Mouse (Mus musculus) B cell, adult 2 months (primary cell): ENCODE data around the gene Vps37c.
A peak's percentile ranks its signal among the peaks of the same experiment; 100 is the strongest.

Source experiments
- DNase-seq, 2 experiments: peaks; one replicate each; pipeline ENCODE4 v3.0.0; 2022

Vps37c gene

DNA sequence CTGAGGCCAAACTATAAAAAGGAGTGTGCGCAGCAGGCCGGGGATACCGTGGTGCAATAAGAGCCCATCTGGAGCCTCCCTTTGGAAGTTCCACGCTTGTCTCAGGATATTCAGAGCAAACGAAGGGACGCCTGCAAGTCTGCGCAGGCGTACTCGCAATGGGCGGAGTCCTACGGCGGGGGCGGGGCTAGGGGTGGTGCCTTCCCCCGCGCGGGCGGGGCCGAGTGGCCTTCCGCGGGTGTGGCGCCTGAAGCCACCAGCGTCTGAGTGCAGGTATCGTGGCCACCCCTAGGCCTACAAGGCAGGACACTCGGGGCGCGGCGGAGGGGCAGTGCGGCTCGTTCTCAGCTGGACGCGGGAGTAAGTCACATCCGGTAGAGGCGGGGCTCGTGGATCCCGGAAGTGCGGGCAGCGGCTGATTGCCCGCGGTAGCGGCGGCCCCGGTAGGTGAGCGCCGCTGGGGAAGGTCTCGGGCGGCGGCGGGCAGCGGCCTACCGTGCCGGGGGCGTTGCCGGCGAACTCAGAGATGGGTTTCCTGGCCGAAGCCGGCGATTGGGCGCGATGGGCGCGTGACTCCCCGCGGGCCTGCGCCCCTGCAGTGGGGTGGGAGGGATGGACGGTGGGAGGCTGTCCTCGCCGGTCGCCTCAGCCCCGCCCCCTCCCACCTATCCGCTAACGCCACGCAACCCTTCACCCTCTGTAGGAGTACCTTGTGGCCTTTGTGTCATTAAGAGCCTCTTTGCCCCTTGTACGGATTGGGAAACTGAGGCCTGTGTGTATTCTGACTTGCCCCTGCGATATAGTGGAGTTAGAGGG lies at the start of gene Vps37c:
Gene Vps37c, plus strand, starts transcription at position 199 of the 816 bp plus-strand sequence.
- peak; percentile 97 to 98 for DNase-seq

DNA sequence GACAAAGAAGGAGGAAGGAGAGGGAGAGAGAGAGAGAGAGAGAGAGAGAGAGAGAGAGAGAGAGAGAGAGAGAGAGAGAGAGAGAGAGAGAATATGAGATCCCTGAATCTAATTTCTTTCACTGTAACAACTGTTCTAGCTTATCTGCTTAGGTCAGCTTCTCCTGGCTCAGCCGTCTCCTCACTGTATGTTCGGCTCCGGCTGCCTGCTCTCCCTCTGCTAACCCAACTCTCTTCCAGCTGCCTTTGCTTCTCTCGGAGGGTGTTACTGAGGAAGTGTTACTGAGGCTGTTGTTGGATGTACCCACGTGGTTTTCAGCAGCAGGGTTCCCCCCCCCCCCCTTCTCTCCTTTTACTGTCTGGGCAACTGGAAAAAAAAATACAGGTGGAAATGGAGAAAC lies 48.5 kb upstream of the Vps37c start:
- DNase-seq: no peak

DNA sequence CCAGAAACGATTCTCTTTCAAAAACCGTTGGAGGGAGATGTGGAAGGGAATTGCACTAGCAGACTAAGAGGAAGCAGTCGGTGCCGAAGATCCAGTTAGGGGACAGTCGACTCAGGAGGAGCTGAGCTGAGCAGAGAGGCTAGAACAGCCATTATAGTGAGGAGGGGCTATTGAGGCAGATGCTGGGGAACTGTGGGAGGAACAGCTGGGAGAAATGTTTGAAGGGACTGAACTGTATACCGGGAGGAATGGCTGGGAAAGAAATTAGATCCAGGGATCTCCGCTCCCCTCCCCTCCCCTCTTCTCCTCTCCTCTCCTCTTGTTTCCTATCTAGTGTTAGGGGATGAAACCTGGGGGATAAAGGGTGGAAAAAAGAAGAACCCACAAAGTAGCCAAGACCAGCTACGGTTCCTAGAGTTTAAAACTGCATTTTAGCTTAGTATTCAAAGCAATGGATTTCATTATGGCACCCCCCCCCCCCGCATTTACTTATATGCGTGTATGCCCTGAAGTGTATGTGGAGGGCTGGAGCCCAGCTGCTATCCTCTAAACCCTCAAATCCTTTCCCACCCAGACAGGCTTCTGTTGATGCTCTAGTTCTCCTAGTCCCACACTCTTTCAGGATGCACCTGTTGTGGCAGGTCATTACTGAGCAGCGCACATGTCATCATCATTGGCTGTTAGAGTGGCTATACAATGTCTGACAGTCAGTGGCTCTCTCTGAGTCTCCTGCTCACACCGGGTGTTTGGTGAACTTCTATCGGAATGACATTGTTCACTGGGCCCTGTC lies 47.8 kb upstream of the Vps37c start:
- DNase-seq: no peak

DNA sequence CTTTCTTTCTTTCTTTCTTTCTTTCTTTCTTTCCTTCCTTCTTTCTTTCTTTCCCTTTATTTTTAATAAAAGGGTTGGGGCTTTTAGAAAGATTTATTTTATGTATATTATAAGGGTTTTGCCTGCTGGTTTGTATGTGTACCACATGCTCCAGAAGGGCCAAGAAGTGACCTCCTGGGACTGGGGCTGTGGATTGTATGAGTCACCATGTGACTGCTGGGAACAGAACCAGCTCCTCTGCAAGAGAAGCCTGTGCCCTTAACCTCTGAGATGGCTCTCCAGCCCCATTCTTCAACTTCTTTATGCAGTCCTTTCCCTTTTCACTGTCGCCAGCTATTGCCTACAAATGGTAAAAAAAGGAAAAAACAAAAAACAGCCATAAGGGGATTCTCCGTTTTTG lies 42.9 kb upstream of the Vps37c start:
- no peak for DNase-seq

DNA sequence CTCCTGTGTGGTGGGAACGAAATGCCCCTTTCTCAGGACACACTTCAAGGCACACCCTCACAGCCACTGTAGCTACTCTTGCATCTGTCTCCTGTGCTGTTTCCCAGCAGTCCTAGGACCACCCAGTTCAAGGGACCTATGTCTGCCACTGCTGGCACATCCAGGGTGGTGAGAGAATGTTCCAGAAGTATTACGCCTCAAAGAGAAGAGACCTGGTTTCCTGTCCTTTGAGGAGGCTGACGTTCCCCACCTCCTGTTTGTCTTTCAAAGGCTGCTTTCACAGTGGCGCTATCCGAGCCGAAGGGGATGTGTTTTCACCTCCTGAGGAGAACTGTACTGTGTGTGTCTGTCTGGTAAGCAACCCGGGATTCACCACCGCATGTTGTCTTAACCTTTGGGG lies 40.4 kb upstream of the Vps37c start:
- no peak for DNase-seq

DNA sequence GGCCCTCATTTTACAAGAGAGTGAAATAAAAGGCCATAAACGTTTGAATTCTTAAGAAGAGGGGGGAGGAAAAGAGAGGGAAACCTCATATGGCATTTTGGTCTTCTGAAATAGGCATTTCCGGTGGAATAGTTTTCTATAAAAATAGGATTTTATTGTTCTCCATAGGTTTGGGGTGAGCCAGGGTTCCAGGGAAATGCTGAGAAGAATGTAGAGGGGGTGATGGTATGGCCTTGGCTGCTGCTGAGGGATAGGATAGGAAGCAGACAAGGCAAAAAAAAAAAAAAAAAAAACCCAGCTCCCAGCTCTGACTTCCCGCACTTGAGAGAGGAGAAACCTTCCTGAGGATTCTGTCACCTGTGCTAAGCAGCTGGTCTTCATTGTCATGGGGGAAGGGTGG lies 32.5 kb upstream of the Vps37c start:
- DNase-seq: no peak

DNA sequence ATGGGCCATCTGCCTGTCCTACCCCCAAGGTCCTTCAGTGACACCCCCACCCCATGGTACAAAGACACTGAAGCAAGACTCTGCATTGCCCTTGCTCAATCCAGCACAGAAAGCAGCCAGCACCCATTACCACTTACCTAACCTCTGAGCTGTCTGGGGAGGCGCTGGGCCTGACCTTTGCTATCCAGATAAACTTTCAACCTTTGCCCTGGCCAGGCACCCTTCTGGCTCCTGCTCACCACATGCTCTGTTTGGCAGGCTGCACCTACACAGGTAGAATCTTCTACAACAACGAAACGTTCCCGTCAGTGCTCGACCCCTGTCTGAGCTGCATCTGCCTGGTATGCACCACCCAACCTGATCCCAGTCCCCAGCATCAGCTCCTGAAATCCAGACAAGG lies 30.8 kb upstream of the Vps37c start:
- DNase-seq: no peak

DNA sequence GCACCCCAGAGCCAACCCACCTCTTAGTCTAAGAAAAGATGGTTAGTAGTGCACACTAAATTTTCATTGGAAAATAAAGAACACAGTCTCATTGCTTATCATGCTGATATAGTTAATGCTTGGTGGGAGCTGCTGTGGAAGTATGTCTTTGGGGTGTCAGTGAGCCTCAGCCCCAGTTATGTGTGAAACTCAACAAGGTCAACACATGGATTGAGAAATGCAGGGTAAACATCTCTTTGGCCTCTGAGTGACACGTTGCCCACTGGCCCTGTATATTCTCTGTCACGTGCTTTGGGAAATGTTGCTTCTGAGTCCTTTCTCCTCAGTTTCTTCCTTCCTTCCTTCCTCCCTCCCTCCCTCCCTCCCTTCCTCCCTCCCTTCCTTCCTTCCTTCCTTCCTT lies 30.1 kb upstream of the Vps37c start:
- DNase-seq: no peak

DNA sequence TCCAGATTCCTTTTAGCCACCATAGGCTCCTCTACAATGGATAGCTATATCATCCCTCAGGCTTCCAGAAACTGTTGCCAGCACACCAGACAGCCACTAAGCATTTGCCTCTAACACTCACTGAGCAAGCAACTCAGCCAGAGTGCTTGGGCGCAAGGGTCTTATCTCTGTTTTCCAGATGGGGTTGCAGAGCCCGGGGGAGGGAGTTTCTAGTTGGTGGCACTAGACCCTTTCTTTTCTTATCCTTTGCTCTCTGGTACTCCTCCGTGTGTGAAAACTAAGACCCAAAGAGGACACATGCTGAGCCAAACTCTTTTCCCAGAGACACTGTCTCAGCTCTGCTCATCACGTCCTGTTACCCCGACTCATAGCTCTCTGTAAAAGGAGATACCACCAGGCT lies 27.2 kb upstream of the Vps37c start:
- no peak for DNase-seq

DNA sequence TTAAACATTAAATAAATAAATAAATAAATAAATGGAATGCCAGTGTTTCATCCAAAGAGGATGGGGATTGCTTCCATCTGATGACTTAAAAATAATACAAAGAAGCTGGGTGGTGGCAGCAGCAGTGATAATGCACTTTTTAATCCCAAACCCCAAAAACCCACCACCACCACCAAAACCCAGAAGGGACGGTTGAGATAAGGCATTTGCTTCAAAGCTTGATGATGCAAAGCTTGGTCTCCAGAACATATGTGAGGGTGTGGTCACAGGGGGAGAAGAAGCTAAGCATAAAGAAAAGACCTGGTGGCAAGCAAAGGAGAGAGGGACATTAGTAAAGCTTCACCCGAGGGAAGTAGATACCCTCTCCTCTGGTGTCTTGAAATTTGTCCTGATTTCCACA lies 26.6 kb upstream of the Vps37c start:
- no peak for DNase-seq

DNA sequence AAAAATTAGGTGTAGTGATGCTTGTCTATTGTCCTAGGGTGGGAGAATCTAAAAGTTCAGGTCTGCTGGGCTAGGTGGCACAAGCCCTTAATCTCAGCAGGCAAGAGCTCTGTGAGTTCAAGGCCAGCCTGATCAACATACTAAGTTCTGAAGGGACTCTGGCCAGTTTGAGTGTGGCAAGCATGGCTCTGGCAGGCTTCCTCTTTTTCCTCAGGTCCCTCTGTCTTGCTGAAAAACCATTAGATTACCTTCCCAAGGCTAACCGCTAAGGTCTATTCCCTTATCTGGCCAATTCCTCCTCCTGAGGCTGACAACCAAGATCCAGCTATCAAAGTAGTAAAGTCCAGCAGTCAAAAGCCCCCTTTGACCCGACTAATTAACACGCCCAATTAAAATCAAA lies 25.9 kb upstream of the Vps37c start:
- no peak for DNase-seq

DNA sequence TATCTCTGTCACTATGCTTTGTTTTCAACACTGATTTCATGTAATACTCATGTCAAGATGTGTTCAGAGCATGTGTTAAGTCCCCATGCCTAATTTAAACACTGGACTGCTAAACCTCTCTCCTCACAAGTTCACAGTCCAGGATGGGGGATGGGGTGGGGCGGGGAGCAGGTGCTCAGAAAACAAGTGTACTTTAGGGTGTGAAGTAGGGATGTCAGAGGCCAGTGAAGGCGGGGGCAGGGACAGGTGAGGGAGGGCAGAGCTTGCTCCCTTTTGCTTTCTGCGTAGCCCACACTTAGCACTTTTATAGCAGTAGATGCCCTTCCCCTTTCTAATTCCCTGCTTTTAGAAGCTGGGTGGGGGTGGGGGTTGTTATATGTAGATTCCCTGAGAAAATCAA lies 23.4 kb upstream of the Vps37c start:
- no peak for DNase-seq

DNA sequence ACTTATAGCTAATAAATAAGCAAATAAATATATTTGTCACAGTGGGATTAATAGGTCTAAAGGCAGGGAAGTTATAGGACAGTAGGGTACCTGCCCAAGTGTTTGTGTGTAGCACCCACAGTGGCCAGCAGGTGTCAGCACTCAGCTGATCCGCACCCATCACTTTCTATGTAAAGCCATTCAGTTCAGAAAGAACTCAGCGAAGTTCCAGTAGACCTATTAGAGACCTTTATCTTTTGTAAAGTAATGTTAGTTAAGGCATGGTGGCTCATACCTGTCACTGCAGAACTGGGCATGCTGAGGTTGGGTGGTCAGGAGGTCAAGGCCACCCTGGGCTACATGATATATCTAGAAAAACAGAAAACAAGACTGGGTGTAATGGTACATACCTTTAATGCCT lies 23.0 kb upstream of the Vps37c start:
- peak; percentile 76 for DNase-seq

DNA sequence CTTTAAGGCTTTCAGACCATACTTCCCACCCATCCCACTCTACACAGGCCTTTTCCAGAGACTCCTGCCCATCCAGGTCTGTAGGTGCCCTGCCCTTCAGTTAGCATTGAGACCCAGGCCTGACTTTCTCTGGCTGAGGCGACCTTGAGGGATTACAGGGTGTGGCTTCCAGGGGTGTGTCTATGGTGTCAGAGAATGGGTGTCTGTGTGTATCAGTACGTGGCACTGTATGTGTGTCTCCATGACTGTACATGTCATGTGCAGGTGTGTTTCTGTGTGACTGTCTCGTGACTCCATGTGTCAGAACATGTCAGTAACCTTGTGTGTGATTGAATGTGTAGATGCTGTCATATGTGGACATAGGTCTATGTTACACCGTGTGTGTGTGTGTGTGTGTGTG lies 17.2 kb upstream of the Vps37c start:
- no peak for DNase-seq

DNA sequence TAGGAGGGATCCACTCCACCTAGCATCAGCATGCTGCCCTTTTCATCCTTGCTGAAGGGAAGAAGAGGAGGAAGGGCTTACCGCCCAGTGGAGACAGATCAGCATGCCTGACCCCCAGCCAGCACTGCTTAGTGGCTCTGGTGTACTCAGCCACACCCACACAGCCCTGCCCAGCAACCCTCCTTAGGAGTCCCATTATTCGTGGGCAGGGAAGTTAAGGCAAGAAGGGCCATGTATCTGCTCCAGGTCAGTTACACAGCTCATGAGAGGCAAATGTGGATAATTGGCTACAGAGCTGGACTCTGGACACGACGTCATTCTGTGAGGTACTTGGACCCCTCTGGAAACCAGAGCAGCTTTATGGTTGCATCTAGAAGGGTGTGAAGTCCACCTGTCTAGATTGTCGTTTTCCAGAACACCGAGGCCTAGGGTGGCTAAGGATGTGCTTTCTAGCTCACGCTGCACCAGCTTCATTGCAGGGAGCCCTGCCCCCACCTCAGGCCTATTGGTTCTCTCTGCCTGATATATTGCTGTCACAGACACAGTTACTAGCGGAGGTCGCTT lies 16.6 kb upstream of the Vps37c start:
- no peak for DNase-seq

DNA sequence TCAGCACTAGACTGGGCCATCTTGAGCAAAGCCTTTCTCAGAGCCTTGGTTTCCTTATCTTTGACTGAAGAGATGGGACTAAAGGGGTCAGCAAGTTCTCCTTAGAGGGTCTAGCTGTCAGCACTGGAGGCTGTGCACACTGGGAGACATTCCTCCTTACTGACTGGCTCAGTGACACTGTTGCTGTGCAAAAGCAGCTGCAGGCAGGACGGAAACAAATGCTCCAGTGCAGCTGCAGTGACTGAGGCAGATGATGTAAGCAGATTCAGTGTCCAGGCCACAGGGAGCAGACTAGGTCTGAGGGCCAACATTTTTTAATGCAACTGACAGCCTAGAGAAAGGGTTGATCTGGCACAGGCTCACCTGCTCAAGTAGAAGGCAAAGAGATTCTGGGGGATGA lies 15.3 kb upstream of the Vps37c start:
- no peak for DNase-seq

DNA sequence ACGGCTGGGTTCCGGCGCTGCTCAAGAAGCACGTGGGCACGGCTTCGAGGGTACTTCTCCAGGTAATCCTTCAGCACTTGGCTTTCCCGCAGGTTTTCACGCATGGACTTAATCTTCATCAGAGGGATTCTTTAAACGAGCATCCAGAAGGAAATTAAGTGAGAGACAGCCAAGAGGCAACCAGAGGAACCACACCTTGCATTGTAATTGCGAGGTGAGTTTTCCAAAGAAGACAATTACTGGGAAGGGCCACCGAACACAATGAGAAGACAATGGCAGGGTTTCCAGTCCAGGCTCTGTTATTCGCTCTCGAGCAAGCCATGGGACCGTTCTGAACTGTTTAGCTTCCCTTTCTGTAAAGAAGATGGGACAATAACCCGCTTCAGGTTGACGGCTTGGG lies 11.9 kb upstream of the Vps37c start:
- DNase-seq: no peak

DNA sequence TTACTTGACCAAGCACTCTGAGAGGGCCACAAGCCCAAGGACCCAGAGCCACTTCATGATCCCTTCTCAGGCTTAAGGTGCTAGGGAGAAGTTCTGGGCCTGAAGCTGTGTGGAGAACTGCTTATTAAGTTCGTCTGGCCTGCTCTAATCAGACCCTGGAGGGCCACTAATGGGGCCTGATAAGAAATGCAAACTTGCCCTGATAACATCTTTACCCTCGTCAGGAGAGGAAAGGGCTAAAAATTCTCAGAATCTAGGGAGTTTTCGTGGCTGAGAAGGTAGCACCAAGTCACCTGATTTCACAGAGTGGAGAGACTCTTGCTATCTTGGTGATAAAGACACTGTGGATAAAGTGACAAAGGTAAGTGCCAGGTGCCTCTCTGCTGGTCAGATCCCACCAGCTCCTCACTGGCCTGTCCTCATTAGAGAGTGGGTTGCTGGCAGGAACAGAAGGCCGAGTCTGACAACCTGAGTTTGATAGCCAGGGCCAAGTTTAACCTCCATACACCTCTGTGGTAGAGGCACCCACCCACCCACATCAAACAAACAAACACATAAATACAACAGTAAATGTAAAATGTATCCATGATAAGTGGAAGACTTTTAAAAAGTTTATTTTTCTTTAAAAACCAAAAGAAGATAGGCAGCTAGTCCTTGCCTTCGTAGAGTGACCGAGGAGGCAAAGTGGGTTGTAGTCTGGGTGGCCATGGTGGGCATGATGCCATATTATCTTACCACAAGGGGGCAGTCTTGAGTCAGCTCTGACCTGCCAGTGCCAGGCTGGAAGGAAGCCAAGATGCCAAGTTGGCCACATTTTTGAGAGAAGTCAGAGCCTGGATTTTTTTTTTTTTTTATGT lies 10.4 kb upstream of the Vps37c start, which contains the start of gene Pga5:
Gene Pga5, minus strand, starts transcription at position 157 of the 857 bp plus-strand sequence.
- peak; percentile 79 for DNase-seq

DNA sequence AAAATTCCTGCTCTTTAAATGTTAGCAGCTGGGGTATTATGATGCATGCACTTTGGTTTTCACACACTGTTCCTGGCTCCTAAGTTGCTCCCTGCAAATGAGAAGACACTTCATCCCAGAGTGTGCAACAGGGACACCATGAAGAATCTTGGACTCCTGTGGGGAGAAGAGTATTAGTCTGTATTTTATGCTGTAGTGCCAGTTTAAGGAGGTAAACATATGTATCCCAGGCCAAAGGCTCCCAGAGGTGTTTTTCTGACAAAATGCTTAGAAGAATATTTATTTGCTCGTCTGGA lies 9.8 kb upstream of the Vps37c start:
- no peak for DNase-seq

DNA sequence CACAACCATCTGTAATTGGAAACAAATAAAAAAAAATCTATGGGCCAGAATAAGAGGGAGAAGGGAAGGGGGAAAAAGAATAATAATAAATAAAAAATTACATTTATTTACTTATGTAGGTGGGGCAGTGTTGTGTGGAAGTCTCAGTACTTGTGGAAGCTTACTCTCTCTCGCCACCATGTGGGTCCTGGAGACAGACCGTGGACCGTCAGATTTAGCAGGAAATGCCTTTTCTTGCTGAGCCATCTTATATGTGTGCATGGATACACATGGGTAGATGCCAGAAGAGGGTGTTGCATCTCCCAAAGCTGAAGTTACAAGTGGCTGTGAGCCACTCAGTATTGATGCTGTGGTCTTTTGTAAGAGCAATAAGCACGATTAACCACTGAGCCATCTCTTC lies 7.0 kb upstream of the Vps37c start:
- DNase-seq: no peak

DNA sequence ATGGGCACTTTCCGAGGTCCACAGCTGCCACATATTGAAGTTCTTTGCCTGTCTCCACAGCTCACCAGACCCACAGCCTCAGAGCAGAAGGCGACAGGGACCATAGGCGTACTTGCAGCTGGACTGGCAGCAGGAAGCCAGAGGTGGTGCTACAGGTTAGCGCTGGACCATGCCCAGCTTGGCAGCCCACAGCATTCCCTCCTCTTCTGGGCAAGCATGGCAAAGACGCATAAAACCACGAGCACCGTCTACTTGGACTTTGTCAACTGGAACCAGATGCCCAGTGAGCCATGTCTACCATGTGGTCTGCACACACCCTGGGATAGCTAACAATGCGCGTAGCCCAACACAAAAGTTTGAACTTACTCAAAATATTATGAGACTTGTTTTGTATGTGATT lies 3.5 kb upstream of the Vps37c start:
- DNase-seq: no peak

DNA sequence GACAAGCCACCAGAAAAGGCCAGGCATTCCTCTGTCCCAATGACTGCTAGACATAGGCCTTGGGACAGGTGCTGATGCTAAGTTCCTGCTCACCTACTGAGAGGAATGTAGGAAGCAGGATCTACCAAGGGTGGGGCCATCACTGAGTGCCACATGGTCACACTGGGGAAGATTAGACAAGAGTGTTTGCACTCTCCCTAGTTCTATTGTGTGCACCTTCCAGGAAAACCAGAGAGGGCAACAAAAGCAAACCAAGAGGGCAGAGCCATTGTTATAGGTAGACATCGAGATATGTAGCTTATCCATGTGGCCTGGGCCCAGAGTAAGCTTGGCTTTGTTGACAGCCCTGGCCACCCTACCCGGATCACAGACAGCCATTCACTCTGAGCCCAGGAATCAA lies 2.8 kb upstream of the Vps37c start:
- DNase-seq: no peak

DNA sequence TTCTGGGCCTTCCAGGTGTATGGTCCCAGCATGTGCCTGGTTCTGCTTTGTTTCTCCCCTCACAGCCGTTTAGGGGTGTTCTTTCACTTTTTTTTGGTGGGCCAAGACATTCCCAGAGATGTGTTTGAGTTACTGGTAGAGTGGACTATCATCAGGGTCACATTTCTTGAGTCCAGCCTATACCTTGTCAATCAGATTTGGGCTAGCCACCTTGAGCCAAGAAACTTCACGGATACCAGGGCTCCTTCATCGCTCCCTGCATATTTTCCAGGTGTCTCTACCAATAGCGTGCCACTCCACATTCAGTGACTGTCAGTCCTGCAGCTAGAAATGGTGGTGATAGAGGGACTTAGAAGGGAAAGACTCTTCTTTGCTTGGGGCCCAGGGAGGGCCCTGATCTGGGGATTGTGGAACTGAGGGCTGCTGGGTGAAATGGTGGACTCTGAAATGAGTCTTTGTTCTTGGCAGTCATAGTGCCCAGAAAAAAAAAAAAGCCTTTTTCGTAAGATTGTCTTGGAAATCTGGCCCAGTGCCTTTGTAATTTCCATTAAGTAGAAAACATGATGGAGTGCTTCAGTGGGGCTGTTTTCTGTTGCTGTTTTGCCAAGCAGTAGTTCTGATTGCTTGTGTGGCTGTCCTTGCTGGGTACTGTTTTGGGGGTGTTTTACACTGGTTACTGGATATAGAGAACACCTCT lies 1.1 kb downstream of the Vps37c start:
- no peak for DNase-seq
